Mouse (Mus musculus) midbrain, embryonic 16.5 days (tissue): ENCODE measurements around the gene Slamf7. TPM values are rescaled to one million over a fixed set of nuclear protein-coding genes. Genes with fewer than 3 reads are reported as not detected.

Experiments used
- ATAC-seq: fragments of 200-750 bp; cut with Nextera tagmentation; 2 replicates; pipeline ENCODE4 v1.8.0; 2017; ENCODE audit warnings: moderate TSS enrichment
- H3K27ac ChIP-seq: fragments of 300-500 bp; sonication (generic); 2 replicates; pipeline ENCODE4 v1.5.1; 2014; ENCODE audit warnings: mild to moderate bottlenecking, low read length, mixed read lengths
- H3K27me3 ChIP-seq: fragments of 300-500 bp; sonication (generic); 2 replicates; pipeline ENCODE4 v1.6.1; 2014; ENCODE audit warnings: low read depth, low read length, mixed read lengths; ENCODE audit not compliant: control insufficient read depth, insufficient read depth
- H3K36me3 ChIP-seq: fragments of 300-500 bp; sonication (generic); 2 replicates; pipeline ENCODE4 v1.6.1; 2014; ENCODE audit warnings: mild to moderate bottlenecking, low read length, moderate library complexity, mixed read lengths; ENCODE audit not compliant: control insufficient read depth, insufficient read depth
- H3K4me1 ChIP-seq: fragments of 300-500 bp; sonication (generic); 2 replicates; pipeline ENCODE4 v1.6.1; 2014; ENCODE audit warnings: mild to moderate bottlenecking, low read length, mixed read lengths; ENCODE audit not compliant: control insufficient read depth, insufficient read depth
- H3K4me2 ChIP-seq: fragments of 300-500 bp; sonication (generic); 2 replicates; pipeline ENCODE4 v1.6.1; 2014; ENCODE audit warnings: mild to moderate bottlenecking, low read length, mixed read lengths
- H3K4me3 ChIP-seq: fragments of 300-500 bp; sonication (generic); 2 replicates; pipeline ENCODE4 v1.5.1; 2014; ENCODE audit warnings: low read depth, mild to moderate bottlenecking, low read length, moderate library complexity, mixed read lengths
- H3K9ac ChIP-seq: fragments of 300-500 bp; sonication (generic); 2 replicates; pipeline ENCODE4 v1.6.1; 2014; ENCODE audit warnings: low read depth, low read length, mixed read lengths
- H3K9me3 ChIP-seq: fragments of 300-500 bp; sonication (generic); replicated peaks from 2 replicates; pipeline ENCODE4 v1.6.1; 2014; ENCODE audit warnings: mild to moderate bottlenecking, low read length, mixed read lengths; ENCODE audit not compliant: control insufficient read depth, poor library complexity, severe bottlenecking
- WGBS: fragments of 180-500 bp; shearing (Covaris S2); extraction: QIAGEN DNeasy Blood & Tissue Kit; methylation state at CpG from one replicate; pipeline ENCODE4 v1.1.7; 2014; 5-methylcytosine and 5-hydroxymethylcytosine counted together
- polyA plus RNA-seq: library from polyadenylated mRNA; unstranded; fragments of >200 nt; fragmentation: Nextera tagmentation; extraction: Ambion mirVana; gene quantifications from 2 replicates; pipeline ENCODE4 v1.2.1, GENCODE M21; 2015

Gene Slamf7
- polyA plus RNA-seq, 1 experiment from 2014 or later, result not detected

- H3K4me3 ChIP-seq, result no peak overlapping the region
Measured at GRCm38 (mm10) chr1:171629168-171629567, 23.7 kb downstream of the Slamf7 start.

GRCm38 (mm10) chr1:171627801-171628200 is 25.0 kb downstream of the Slamf7 start:
- H3K9ac ChIP-seq, result no peak overlapping the region
- no peaks in the 10 kb centered on the region for H3K9me3 ChIP-seq
- no peak overlapping the region for H3K4me3 ChIP-seq
- H3K4me2 ChIP-seq, result no peak overlapping the region
- no peaks in the 10 kb centered on the region for H3K4me1 ChIP-seq
- ATAC-seq, result no peak
- no peaks in the 10 kb centered on the region for H3K36me3 ChIP-seq
- 93% methylated on average over 3 of the region's 3 CpGs for WGBS
- no peaks in the 10 kb centered on the region for H3K27me3 ChIP-seq
- no peak overlapping the region for H3K27ac ChIP-seq

More at GRCm38 (mm10) chr1:171629168-171629567, 23.7 kb downstream of the Slamf7 start:
- H3K27ac ChIP-seq, result no peak overlapping the region
- no peak overlapping the region for H3K9ac ChIP-seq
- H3K36me3 ChIP-seq, result no peaks in the 10 kb centered on the region
- 83% methylated on average over 6 of the region's 6 CpGs for WGBS
- H3K4me2 ChIP-seq, result no peak overlapping the region
- no peaks in the 10 kb centered on the region for H3K9me3 ChIP-seq
- H3K27me3 ChIP-seq, result no peaks in the 10 kb centered on the region
- H3K4me1 ChIP-seq, result no peaks in the 10 kb centered on the region
- ATAC-seq, result no peak

- 95% methylated on average over 6 of the region's 6 CpGs for WGBS
- no peak overlapping the region for H3K9ac ChIP-seq
- no peak overlapping the region for H3K4me3 ChIP-seq
- no peak overlapping the region for H3K27ac ChIP-seq
- H3K4me1 ChIP-seq, result no peaks in the 10 kb centered on the region
- H3K36me3 ChIP-seq, result no peaks in the 10 kb centered on the region
- H3K27me3 ChIP-seq, result no peaks in the 10 kb centered on the region
- H3K9me3 ChIP-seq, result no peaks in the 10 kb centered on the region
- no peak overlapping the region for H3K4me2 ChIP-seq
- no peak for ATAC-seq
Measured at GRCm38 (mm10) chr1:171620091-171620490, 32.7 kb downstream of the Slamf7 start.

- no peak overlapping the region for H3K4me2 ChIP-seq
- no peaks in the 10 kb centered on the region for H3K4me1 ChIP-seq
- 85% methylated on average over 3 of the region's 3 CpGs for WGBS
- ATAC-seq, result no peak
- H3K36me3 ChIP-seq, result no peaks in the 10 kb centered on the region
- H3K9me3 ChIP-seq, result no peaks in the 10 kb centered on the region
- H3K27me3 ChIP-seq, result no peaks in the 10 kb centered on the region
- no peak overlapping the region for H3K9ac ChIP-seq
- no peak overlapping the region for H3K4me3 ChIP-seq
- no peak overlapping the region for H3K27ac ChIP-seq
Measured at GRCm38 (mm10) chr1:171619645-171620044, 33.2 kb downstream of the Slamf7 start.

GRCm38 (mm10) chr1:171619001-171619400 is 33.8 kb downstream of the Slamf7 start:
- WGBS, result 90% methylated on average over 8 of the region's 8 CpGs

GRCm38 (mm10) chr1:171616881-171617515 is 35.8 kb downstream of the Slamf7 start:
- Histone ChIP-seq H3K36me3 (no peaks in the 10 kb centered on the region), H3K9ac (no peak overlapping the region), H3K9me3 (no peaks in the 10 kb centered on the region), H3K27ac (no peak overlapping the region), H3K27me3 (no peaks in the 10 kb centered on the region), H3K4me2 (no peak overlapping the region), H3K4me1 (no peaks in the 10 kb centered on the region), H3K4me3 (no peak overlapping the region)
- WGBS, result 84% methylated on average over 11 of the region's 11 CpGs
- ATAC-seq, result no peak

More at GRCm38 (mm10) chr1:171619001-171619400, 33.8 kb downstream of the Slamf7 start:
- H3K4me2 ChIP-seq, result no peak overlapping the region
- no peaks in the 10 kb centered on the region for H3K36me3 ChIP-seq
- no peak for ATAC-seq
- no peak overlapping the region for H3K9ac ChIP-seq
- H3K27ac ChIP-seq, result no peak overlapping the region
- H3K4me1 ChIP-seq, result no peaks in the 10 kb centered on the region
- no peak overlapping the region for H3K4me3 ChIP-seq
- no peaks in the 10 kb centered on the region for H3K27me3 ChIP-seq
- H3K9me3 ChIP-seq, result no peaks in the 10 kb centered on the region

- H3K4me2 ChIP-seq, result no peak overlapping the region
- no peak overlapping the region for H3K4me3 ChIP-seq
- H3K27me3 ChIP-seq, result no peaks in the 10 kb centered on the region
- H3K36me3 ChIP-seq, result no peaks in the 10 kb centered on the region
- 49% methylated on average over 2 of the region's 2 CpGs for WGBS
- ATAC-seq, result no peak
- H3K4me1 ChIP-seq, result no peaks in the 10 kb centered on the region
- no peak overlapping the region for H3K9ac ChIP-seq
- no peak overlapping the region for H3K27ac ChIP-seq
- no peaks in the 10 kb centered on the region for H3K9me3 ChIP-seq
Measured at GRCm38 (mm10) chr1:171613962-171614361, 38.9 kb downstream of the Slamf7 start.

- no peak overlapping the region for H3K9ac ChIP-seq
- no peaks in the 10 kb centered on the region for H3K9me3 ChIP-seq
- H3K4me2 ChIP-seq, result no peak overlapping the region
- no peak overlapping the region for H3K27ac ChIP-seq
- no peaks in the 10 kb centered on the region for H3K4me1 ChIP-seq
- WGBS, result 58% methylated on average over 1 of the region's 1 CpGs
- no peak overlapping the region for H3K4me3 ChIP-seq
- no peaks in the 10 kb centered on the region for H3K36me3 ChIP-seq
- ATAC-seq, result no peak
- H3K27me3 ChIP-seq, result no peaks in the 10 kb centered on the region
Measured at GRCm38 (mm10) chr1:171610781-171611180, 42.1 kb downstream of the Slamf7 start.

GRCm38 (mm10) chr1:171610026-171610425 is 42.8 kb downstream of the Slamf7 start:
- Histone ChIP-seq H3K9ac (no peak overlapping the region), H3K36me3 (no peaks in the 10 kb centered on the region), H3K4me1 (no peaks in the 10 kb centered on the region), H3K4me2 (no peak overlapping the region), H3K27ac (no peak overlapping the region), H3K9me3 (no peaks in the 10 kb centered on the region), H3K4me3 (no peak overlapping the region), H3K27me3 (no peaks in the 10 kb centered on the region)
- WGBS, result 92% methylated on average over 2 of the region's 2 CpGs
- ATAC-seq, result no peak
